Mouse (Mus musculus) liver, embryonic 14.5 days (tissue): ENCODE measurements around the gene Prrg4.
"Not testable (repeated sequence)": the region's sequence is repeated elsewhere in the genome, so short reads cannot be mapped to it uniquely, and the experiment has no call there.

Source experiments
- CTCF ChIP-seq: IDR thresholded peaks from 2 replicates; pipeline ENCODE4 v1.5.1; 2016; ENCODE audit warnings: antibody characterized with exemption, low read depth, control low read depth
- EP300 ChIP-seq: IDR thresholded peaks from 2 replicates; pipeline ENCODE4 v1.6.1; 2016; ENCODE audit warnings: antibody characterized with exemption, low read depth

- not testable (repeated sequence) for TF ChIP-seq EP300, CTCF
Observed at GRCm38 (mm10) chr2:104818763-104819162, 30.9 kb downstream of the Prrg4 start.
